Mouse (Mus musculus): ENCODE measurements at regions not wholly inside any gene's neighbourhood (a gene's known extent, or its start where the extent isn't known, plus 50 kb on each side); places are given as distances from the start of the nearest gene placed in this dataset.

- DNase-seq, result no peak
Observed at GRCm38 (mm10) chr9:113486494-113487081, 221.5 kb downstream of the Pdcd6ip start.

DNA sequence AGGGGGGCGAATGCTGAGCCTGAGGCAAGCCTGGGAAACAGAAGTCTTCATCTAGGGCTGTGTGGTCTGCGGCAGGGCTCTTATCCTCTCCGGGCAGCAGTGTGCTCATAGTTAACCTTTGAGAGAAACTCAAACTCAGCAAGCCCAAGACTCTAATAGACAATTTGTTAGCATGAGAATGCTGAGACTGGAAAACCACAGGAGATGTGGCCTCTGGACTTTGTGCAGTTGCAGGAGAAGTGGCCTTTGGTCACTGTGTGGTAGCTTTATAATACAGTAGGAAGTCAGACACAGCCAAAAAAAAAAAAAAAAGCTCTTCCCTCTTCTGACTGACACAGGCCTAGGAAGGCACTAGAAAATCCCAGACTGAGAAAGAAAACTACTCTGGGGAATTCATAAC lies 228.2 kb downstream of the Pdcd6ip start:
- DNase-seq, result no peak

DNA sequence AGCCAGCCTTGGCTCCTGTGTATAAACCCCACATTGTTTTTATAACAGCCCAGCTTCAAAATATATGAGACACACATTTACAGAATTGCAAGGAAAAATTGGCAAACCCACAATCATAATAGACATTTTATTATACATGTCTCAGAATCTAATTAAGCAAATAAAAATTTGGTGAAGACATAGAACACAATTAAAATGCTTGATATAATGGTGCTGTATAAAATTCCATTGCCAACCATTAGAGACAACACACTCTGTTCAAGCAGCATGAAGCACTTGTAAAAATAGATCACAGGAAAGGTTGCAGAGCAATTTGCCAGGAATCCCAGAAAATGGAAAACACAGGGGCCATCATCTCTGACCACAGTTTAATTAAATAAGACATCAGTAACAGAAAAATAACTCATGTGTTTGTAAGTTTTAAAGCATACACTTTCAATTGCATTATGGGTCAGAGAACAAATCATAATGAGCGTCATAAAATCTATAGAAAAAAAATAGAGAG lies 229.2 kb downstream of the Pdcd6ip start:
- no peak for DNase-seq

- DNase-seq, result peak; percentile 4
Observed at GRCm38 (mm10) chr9:113471781-113472180, 236.3 kb downstream of the Pdcd6ip start.

- no peak for DNase-seq
Observed at GRCm38 (mm10) chr9:113462888-113463287, 245.2 kb downstream of the Pdcd6ip start.

DNA sequence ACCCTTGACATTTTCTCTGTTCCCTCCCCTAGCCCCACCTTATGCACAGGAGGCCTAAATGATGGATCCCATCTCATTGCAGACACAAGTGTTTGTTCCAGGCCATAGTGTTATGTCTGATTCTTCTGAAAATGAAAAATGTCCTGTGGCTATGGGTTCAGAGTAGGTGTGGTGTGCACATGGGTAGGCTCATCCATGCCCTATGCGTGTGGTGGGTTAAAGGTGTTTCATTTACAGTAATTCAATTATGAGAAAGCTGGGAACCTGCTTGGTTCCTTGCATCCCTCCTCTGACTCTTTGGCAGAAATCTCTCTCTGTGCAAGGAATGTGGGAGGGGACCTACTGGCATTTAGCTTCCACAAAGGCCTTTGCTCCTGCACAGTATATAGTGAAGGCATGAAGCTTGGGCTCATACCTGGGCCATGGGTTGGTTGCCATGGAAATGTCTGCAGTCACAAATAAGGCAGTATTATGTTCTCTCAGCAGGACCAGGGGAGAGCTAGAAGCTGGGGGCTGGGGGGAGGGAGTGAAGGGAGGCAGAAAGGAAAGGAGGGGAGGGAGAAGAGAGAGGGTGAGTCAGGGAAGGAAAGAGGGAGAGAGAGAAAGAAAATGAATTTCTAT lies 245.7 kb downstream of the Pdcd6ip start:
- no peak for DNase-seq

DNA sequence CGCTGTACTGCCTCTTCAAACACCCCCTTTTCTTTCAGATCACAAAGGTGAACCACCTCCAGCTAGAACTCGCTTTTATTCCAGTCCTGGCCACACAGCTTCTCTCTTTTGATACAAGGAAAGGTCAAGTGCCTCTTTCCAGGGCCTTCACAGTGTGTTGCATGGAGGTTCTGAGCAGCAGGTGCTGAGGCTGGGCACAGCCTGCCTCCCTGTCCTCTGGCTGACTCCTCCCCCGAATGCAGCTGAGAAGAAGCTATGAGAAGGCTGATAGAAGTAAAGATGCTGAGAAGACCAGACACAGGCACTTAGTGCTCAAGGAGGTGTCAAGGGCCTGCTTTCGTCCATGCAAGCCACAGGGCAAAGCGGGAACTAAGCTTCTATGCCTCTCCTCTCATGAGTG lies 248.2 kb downstream of the Pdcd6ip start:
- no peak for DNase-seq

GRCm38 (mm10) chr9:113459221-113459620 lies 248.8 kb downstream of the Pdcd6ip start:
- no peak for DNase-seq

DNA sequence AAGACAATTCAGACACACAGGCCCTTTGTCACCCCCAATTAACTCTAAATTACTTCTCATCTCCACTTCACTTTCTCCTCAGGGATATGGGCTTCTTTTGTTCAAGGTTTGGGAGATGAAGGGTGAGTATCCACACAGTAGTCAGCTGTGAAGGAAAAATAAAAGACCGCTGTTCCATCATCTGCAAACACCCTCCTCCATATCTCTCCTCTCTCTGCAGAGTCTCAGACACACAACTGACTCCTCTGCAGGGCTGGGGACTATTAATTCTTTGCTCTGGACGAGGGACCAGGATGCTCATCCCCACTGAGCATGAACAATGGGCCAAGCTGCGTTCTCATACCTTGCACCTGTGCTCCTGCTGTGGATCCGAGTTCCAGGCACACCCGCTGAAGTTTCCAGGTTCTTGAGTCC lies 249.3 kb downstream of the Pdcd6ip start:
- no peak for DNase-seq

GRCm38 (mm10) chr9:113457169-113457850 lies 250.7 kb downstream of the Pdcd6ip start:
- no peak for DNase-seq

DNA sequence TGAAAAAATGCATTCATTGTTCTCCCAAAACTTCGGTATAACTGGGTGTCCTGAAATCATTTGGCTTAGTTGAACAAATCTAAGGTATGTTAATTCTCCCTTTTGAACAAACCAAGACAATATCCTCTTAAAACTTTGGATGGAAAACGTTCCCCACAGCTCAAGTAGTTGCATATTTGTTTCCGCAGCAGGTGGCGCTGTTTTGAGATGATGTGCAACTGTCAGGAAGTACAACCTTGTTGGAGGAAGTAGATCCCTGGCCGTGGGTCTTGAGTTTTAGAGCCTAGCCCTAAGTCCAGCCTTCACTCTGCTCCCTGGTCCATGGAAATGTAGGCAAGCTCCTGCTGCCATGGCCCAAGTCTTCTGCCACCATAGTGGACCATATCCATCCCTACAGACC lies 252.5 kb downstream of the Pdcd6ip start:
- DNase-seq, result no peak

DNA sequence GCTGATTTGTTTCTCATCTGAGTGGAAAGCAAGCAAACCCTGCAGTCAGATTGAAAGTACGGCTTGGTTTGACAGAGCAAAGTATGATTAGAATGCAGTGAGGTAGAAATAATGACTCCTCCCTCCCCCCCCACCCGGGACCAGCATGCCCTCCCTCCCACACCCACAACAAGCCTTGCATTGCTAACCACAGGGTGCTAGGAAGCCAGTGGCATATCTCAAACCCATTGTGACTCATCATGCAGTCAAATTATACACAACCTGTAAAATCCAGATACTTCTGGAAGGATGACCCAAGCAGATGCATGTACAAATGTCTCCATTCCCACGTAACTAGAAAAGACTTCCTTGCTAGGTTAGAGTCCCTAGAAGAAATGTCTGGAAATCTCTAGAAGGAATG lies 254.8 kb downstream of the Pdcd6ip start:
- no peak for DNase-seq

DNA sequence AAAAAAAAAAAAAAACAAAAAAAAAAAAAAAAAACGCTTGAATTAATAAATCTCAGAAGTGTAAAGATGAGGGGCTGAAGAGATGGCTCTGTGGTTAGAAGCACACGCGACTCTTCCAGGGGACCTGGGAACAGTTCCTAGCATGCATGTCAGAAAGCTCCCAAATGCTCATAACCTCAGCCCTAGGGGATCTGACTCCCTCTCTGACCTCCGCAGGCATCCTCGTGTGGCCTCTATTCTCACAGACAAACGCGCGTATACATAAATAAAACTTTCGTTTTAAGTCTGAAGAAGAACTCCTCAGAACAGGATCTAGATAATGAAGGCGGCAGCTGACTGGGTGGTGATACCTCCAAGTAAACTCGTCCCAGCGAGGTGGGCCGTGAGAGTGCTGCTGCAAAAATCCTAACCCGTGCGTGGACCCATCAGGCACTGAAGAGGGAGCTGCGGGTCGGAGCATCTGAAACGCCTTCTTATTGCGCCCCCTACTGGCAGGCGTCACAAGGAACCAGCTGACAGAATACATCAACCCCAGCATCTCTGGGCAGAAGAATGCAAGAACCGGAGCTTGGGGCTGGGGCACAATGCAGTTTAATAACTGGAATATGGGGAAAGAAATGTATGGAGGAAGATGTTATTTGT lies 266.2 kb downstream of the Pdcd6ip start:
- DNase-seq, result peak; percentile 86

- DNase-seq, result no peak
Observed at GRCm38 (mm10) chr9:113438394-113438793, 269.7 kb downstream of the Pdcd6ip start.

GRCm38 (mm10) chr9:113435921-113436320 lies 272.1 kb downstream of the Pdcd6ip start:
- DNase-seq, result peak; percentile 20

DNA sequence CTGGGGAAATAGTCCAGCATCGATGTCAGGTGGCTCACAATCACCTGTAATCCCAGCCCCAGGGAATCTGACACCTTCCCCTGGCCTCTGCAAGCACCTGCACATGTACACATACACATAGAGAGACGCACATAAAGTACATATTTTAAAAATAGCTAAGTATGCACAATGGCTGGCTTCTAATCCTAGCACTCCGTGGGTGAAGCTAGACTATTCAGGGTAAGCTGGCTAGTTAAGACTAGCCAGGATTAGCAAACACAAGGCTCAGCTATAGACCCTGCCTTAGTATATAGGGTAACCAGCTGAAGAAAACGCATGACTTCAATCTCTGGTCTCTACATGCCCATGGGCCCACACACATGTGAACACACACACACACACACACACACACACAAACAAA lies 274.6 kb downstream of the Pdcd6ip start:
- no peak for DNase-seq

GRCm38 (mm10) chr9:113432601-113433179 lies 275.4 kb downstream of the Pdcd6ip start:
- DNase-seq, result no peak

DNA sequence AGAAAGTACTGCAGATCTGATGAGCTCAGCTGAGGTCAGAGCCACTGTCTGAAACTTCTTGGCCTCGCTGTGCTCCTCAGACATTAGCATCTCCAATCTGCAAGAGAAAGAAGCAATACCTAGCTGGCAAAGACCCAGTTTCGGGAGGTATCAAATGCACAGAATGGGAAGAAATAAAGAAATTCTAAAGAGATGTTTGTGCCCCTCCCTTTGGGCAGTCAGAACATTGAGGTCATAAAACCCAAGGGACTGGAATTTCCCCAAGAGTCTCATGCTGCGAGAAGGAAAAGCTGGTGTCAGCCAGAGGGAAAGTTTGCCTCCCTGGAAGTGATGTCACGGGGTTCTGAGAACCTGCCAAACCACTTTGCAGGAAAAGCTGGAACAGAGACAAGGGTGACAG lies 277.6 kb downstream of the Pdcd6ip start:
- no peak for DNase-seq

- no peak for DNase-seq
Observed at GRCm38 (mm10) chr9:113427281-113427680, 280.8 kb downstream of the Pdcd6ip start.

DNA sequence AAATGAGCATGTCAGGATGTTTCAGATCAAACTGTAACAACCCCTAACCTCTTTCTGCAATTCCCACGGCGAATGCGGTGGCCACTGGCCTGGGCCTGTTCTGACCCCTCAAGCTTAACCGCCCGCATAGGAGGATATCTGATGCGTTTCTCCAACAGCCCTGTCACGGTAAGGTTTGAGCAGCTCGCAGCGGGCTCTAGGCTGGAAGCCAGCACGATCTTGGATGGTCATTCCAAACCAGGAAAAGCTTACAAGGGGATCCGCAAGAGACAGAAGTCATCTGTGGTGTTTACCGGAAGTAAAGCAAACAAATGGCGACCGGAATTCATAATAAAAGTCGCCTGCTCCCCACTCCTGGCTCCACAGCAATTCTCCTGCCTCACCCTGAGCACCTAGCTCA lies 281.7 kb downstream of the Pdcd6ip start:
- DNase-seq, result no peak

DNA sequence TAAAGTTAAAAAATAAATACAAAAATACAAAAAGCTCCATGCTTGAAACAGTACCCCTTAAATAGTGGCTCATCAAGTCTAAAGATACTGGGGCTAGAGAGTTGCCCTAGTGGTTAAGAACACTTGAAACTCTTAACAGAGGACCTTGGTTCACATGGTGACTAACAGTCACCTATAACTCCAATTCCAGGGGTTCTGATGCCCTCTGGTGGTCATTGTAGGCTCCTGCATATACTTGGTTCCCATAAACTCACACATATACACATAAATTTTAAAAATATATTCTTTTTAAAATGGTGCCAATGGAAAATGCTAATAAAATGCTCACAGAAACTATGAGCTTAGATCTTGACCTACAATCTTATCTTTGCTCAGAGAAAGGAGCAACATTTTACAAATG lies 286.4 kb downstream of the Pdcd6ip start:
- DNase-seq, result no peak

- DNase-seq, result no peak
Observed at GRCm38 (mm10) chr9:113421121-113421520, 286.9 kb downstream of the Pdcd6ip start.

GRCm38 (mm10) chr9:113419801-113420200 lies 288.3 kb downstream of the Pdcd6ip start:
- peak; percentile 35 for DNase-seq
